Mouse (Mus musculus) intestine, embryonic 14.5 days (tissue): ENCODE results near the gene Sgf29. TPM values are rescaled to one million over a fixed set of nuclear protein-coding genes. Genes with fewer than 3 reads are reported as not detected.
"Not testable (repeated sequence)": the region's sequence is repeated elsewhere in the genome, so short reads cannot be mapped to it uniquely, and the experiment has no call there.

Experiments used
- ATAC-seq: fragments of 200-750 bp; cut with Nextera tagmentation; replicated peaks from 2 replicates; pipeline ENCODE4 v1.8.0; 2017; ENCODE audit warnings: low read depth, moderate number of reproducible peaks, moderate TSS enrichment, moderate library complexity; ENCODE audit not compliant: low FRiP score, low TSS enrichment
- DNase-seq: peaks from one replicate; pipeline ENCODE4 v3.0.0-alpha.2; 2018; ENCODE audit warnings: low spot score
- H3K27ac ChIP-seq: fragments of 300-500 bp; sonication (generic); 2 replicates; pipeline ENCODE4 v1.5.1; 2014; ENCODE audit warnings: low read depth, mild to moderate bottlenecking, control low read depth
- H3K27me3 ChIP-seq: fragments of 300-500 bp; sonication (generic); replicated peaks from 2 replicates; pipeline ENCODE4 v1.6.1; 2014; ENCODE audit warnings: low read length, control low read depth; ENCODE audit not compliant: control insufficient read depth, insufficient read depth
- H3K36me3 ChIP-seq: fragments of 300-500 bp; sonication (generic); 2 replicates; pipeline ENCODE4 v1.6.1; 2014; ENCODE audit warnings: low read length, control low read depth; ENCODE audit not compliant: control insufficient read depth, insufficient read depth
- H3K4me1 ChIP-seq: fragments of 300-500 bp; sonication (generic); replicated peaks from 2 replicates; pipeline ENCODE4 v1.6.1; 2014; ENCODE audit warnings: low read length, control low read depth, mixed read lengths; ENCODE audit not compliant: control insufficient read depth, insufficient read depth
- H3K4me2 ChIP-seq: fragments of 300-500 bp; sonication (generic); 2 replicates; pipeline ENCODE4 v1.6.1; 2014; ENCODE audit warnings: low read length
- H3K4me3 ChIP-seq: fragments of 300-500 bp; sonication (generic); 2 replicates; pipeline ENCODE4 v1.5.1; 2014; ENCODE audit warnings: low read depth, low read length, control low read depth, mixed read lengths
- H3K9ac ChIP-seq: fragments of 300-500 bp; sonication (generic); 2 replicates; pipeline ENCODE4 v1.6.1; 2014; ENCODE audit warnings: mild to moderate bottlenecking, low read length
- H3K9me3 ChIP-seq: fragments of 300-500 bp; sonication (generic); 2 replicates; pipeline ENCODE4 v1.6.1; 2016; ENCODE audit warnings: low read length, control low read depth; ENCODE audit not compliant: control insufficient read depth
- WGBS: fragments of 180-500 bp; shearing (Covaris S2); extraction: QIAGEN DNeasy Blood & Tissue Kit; methylation state at CpG from one replicate; pipeline ENCODE4 v1.1.7; 2014; 5-methylcytosine and 5-hydroxymethylcytosine counted together
- polyA plus RNA-seq: library from polyadenylated mRNA; unstranded; fragments of >200 nt; fragmentation: Nextera tagmentation; extraction: Ambion mirVana; gene quantifications from 2 replicates; pipeline ENCODE4 v1.2.1, GENCODE M21; 2014

The Sgf29 gene
- polyA plus RNA-seq, 1 experiment from 2014 or later: 64.5 TPM

GRCm38 (mm10) chr7:126630824-126631518 lies 18.1 kb upstream of the Sgf29 start, which contains the start of gene Nupr1:
Gene Nupr1, minus strand, starts transcription at chr7:126630861.
- ATAC-seq (peak; percentile 60), DNase-seq (no peak)
- H3K36me3 ChIP-seq: no peaks in the 10 kb centered on the region
- H3K4me2 ChIP-seq: no peak within 1 kb of the TSS
- no peak within 1 kb of the TSS for H3K4me3 ChIP-seq
- H3K4me1 ChIP-seq: no peaks in the 10 kb centered on the region
- H3K27ac ChIP-seq: peak within 1 kb of the TSS; percentile 59
- no peaks in the 10 kb centered on the region for H3K9me3 ChIP-seq
- WGBS: 86% methylated on average over 4 of the region's 4 CpGs
- H3K27me3 ChIP-seq: no peaks in the 10 kb centered on the region
- no peak within 1 kb of the TSS for H3K9ac ChIP-seq

- Histone ChIP-seq H3K9me3 (no peaks in the 10 kb centered on the region), H3K4me3 (no peak overlapping the region), H3K27ac (no peak overlapping the region), H3K9ac (no peak overlapping the region), H3K27me3 (no peaks in the 10 kb centered on the region), H3K4me2 (no peak overlapping the region), H3K36me3 (no peaks in the 10 kb centered on the region), H3K4me1 (no peaks in the 10 kb centered on the region)
- 80% methylated on average over 2 of the region's 2 CpGs for WGBS
- no peak for DNase-seq
- no peak for ATAC-seq
Observed at GRCm38 (mm10) chr7:126632478-126632877, 16.6 kb upstream of the Sgf29 start.

GRCm38 (mm10) chr7:126635375-126635774 lies 13.7 kb upstream of the Sgf29 start:
- no peak for ATAC-seq
- no peak overlapping the region for H3K4me2 ChIP-seq
- H3K27me3 ChIP-seq: no peaks in the 10 kb centered on the region
- H3K4me1 ChIP-seq: no peaks in the 10 kb centered on the region
- H3K9ac ChIP-seq: no peak overlapping the region
- H3K27ac ChIP-seq: no peak overlapping the region
- H3K4me3 ChIP-seq: no peak overlapping the region
- H3K9me3 ChIP-seq: no peaks in the 10 kb centered on the region
- no peak for DNase-seq
- no peaks in the 10 kb centered on the region for H3K36me3 ChIP-seq

GRCm38 (mm10) chr7:126636733-126637520 lies 12.2 kb upstream of the Sgf29 start:
- Histone ChIP-seq H3K4me2 (no peak overlapping the region), H3K9me3 (no peaks in the 10 kb centered on the region), H3K36me3 (no peaks in the 10 kb centered on the region), H3K27ac (no peak overlapping the region), H3K9ac (no peak overlapping the region), H3K4me1 (no peaks in the 10 kb centered on the region), H3K27me3 (no peaks in the 10 kb centered on the region), H3K4me3 (no peak overlapping the region)
- ATAC-seq (peak; percentile 47; the same call in 1 of the 2 replicates), DNase-seq (no peak)
- 12% methylated on average over 4 of the region's 4 CpGs for WGBS

- H3K27me3 ChIP-seq: no peaks in the 10 kb centered on the region
- no peak for DNase-seq
- no peak overlapping the region for H3K9ac ChIP-seq
- H3K9me3 ChIP-seq: no peaks in the 10 kb centered on the region
- H3K4me1 ChIP-seq: no peaks in the 10 kb centered on the region
- no peaks in the 10 kb centered on the region for H3K36me3 ChIP-seq
- H3K4me3 ChIP-seq: no peak overlapping the region
- no peak overlapping the region for H3K4me2 ChIP-seq
- 70% methylated on average over 5 of the region's 5 CpGs for WGBS
- ATAC-seq: 0 out of 2 replicates have a peak, but pooled peaks have one; percentile 3
- no peak overlapping the region for H3K27ac ChIP-seq
Observed at GRCm38 (mm10) chr7:126642545-126643243, 6.4 kb upstream of the Sgf29 start.

GRCm38 (mm10) chr7:126643244-126643617 lies 5.9 kb upstream of the Sgf29 start:
- 0 out of 2 replicates have a peak, but pooled peaks have one; percentile 32 for ATAC-seq
- not testable (repeated sequence) for H3K36me3 ChIP-seq, H3K4me1 ChIP-seq, H3K9me3 ChIP-seq, DNase-seq, H3K4me3 ChIP-seq, H3K27me3 ChIP-seq, H3K4me2 ChIP-seq, H3K9ac ChIP-seq, H3K27ac ChIP-seq
- WGBS: 52% methylated on average over 2 of the region's 3 CpGs

- no peak for ATAC-seq
- 51% methylated on average over 3 of the region's 3 CpGs for WGBS
- H3K27ac ChIP-seq: no peak overlapping the region
Observed at GRCm38 (mm10) chr7:126644345-126644744, 4.8 kb upstream of the Sgf29 start.

GRCm38 (mm10) chr7:126644914-126645313 lies 4.2 kb upstream of the Sgf29 start:
- no peak for DNase-seq
- Histone ChIP-seq H3K4me2 (no peak overlapping the region), H3K4me3 (no peak overlapping the region), H3K27ac (no peak overlapping the region), H3K36me3 (no peaks in the 10 kb centered on the region), H3K27me3 (no peaks in the 10 kb centered on the region), H3K9ac (no peak overlapping the region), H3K4me1 (peaks cover 7% of the 10 kb centered on the region; the same call in 1 of the 2 replicates), H3K9me3 (no peaks in the 10 kb centered on the region)
- ATAC-seq: no peak

More at GRCm38 (mm10) chr7:126644345-126644744, 4.8 kb upstream of the Sgf29 start:
- Histone ChIP-seq H3K4me2 (no peak overlapping the region), H3K27me3 (no peaks in the 10 kb centered on the region), H3K9ac (no peak overlapping the region), H3K4me3 (no peak overlapping the region), H3K4me1 (0 out of 2 replicates have a peak, but pooled peaks cover 5% of the 10 kb centered on the region), H3K9me3 (no peaks in the 10 kb centered on the region), H3K36me3 (no peaks in the 10 kb centered on the region)
- no peak for DNase-seq
